Mouse (Mus musculus): ENCODE results near the gene Dock1. TPM values are rescaled to one million over a fixed set of nuclear protein-coding genes. Genes with fewer than 3 reads are reported as not detected.

Gene Dock1
- polyA plus RNA-seq, 1 experiment from 2014 or later, result 20.1 TPM

DNA sequence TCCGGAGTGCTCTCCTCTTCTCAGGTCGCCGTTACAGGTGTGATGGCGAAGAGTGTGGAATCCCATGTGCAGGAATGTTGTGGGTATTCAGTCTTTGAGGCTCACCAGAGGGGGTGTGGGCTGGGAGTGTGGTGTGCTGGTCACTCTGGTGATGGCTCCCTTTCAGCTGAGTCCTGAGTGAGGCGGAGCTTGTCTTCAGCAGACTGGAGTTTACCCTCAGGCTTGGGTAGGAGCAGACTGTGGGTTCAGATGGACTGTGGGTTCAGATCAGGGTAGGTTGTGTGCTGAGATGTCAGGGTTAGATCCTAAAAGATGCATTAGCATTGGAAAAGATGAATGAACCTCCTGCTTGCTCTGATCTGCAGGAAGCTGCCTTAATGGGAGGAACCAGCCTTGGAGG is 29.5 kb downstream of the Dock1 start:
- DNase-seq (ENCODE audit: low spot score), result no peak
- H3K27me3 ChIP-seq (ENCODE audit: low read depth, poor library complexity, severe bottlenecking), result no peaks in the 10 kb centered on the region
- H3K4me1 ChIP-seq, result peaks cover 23% of the 10 kb centered on the region
- no peak overlapping the region for H3K27ac ChIP-seq (replicated peaks)
- WGBS, result 69% methylated on average over 5 of the region's 5 CpGs
- no peak overlapping the region for H3K4me3 ChIP-seq
- no peaks in the 10 kb centered on the region for H3K36me3 ChIP-seq
- H3K9me3 ChIP-seq (replicated peaks), result no peaks in the 10 kb centered on the region

DNA sequence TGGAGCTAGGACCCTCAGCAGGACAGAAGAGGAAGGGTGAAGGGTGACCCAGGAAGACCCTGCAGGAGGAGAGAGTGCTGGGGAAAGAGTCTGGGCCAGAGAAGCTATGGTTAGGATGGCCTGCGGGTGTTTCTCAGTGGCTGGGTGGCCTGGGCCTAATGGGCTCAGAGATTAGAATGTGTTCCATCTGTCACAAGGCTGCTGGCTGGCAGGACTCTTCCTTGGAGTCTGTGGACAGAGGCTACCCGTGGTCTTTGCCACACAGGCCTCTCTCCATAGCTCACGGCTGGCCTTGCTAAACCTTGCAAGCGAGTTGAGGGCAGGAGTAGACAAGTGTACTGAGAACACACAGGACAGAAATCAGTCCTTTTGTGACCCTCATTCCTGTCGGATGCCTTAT is 32.0 kb downstream of the Dock1 start:
- H3K27me3 ChIP-seq (ENCODE audit: low read depth, poor library complexity, severe bottlenecking), result no peaks in the 10 kb centered on the region
- peaks cover 14% of the 10 kb centered on the region for H3K4me1 ChIP-seq
- no peaks in the 10 kb centered on the region for H3K36me3 ChIP-seq
- peak overlapping the region; percentile 17; the same call in 1 of the 2 replicates for H3K27ac ChIP-seq (replicated peaks)
- DNase-seq (ENCODE audit: low spot score), result no peak
- no peaks in the 10 kb centered on the region for H3K9me3 ChIP-seq (replicated peaks)
- 83% methylated on average over 5 of the region's 5 CpGs for WGBS
- no peak overlapping the region for H3K4me3 ChIP-seq

DNA sequence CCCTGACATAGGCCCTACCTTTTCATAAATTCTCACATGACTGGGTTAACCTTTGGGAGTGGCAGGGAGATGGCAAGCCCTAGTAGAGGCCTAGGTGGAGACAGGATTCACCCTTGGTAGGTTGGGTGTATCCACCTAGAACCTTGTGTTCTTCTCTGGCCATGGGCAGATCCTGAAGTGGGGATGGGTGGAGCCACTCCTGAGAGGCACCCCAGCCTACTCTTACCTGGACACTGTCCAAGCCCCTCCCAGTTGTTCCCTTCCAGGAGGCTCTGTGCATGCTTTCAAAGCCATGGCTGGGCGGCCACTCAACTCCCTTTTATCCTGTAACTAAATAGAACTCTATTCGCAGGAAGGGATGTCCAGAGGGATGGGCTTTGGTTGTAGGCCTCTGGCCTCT is 33.2 kb downstream of the Dock1 start:
- Histone ChIP-seq H3K27ac (replicated peaks) (no peak overlapping the region), H3K9me3 (replicated peaks) (no peaks in the 10 kb centered on the region), H3K4me1 (peaks cover 15% of the 10 kb centered on the region), H3K4me3 (no peak overlapping the region), H3K36me3 (no peaks in the 10 kb centered on the region), H3K27me3 (ENCODE audit: low read depth, poor library complexity, severe bottlenecking) (no peaks in the 10 kb centered on the region)
- no peak for DNase-seq (ENCODE audit: low spot score)
- 90% methylated on average over 2 of the region's 2 CpGs for WGBS

DNA sequence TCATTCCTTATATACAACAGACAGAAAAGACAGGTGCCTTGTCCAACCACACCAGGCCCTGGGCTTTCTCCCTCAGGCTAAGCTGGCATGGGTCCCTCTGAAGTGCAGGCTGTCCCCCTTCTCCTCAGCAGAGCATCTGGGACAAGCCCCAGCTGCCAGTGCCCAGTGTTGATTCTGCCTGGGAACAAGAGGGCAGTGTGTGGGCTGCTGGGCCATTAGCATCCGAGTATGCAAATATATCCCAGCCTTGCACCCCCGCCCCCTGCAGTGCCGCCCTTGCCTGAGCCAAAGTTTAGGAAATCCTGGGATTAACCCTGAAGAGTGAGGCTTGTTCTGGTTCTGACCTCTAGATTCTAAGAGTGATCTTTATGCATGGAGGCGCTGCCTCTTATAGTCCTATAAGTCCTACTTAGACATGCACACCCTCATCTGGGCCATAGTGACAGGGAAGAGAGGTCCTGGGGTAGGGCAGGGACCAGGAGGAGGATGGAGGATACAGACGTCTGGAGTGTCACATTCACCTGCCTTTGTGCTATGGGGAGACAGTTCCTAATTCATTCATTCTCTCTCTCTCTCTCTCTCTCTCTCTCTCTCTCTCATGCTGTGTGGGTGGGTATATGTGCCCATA is 38.9 kb downstream of the Dock1 start:
- Histone ChIP-seq H3K27me3 (ENCODE audit: low read depth, poor library complexity, severe bottlenecking) (peaks cover 11% of the 10 kb centered on the region; the same call in 1 of the 2 replicates), H3K36me3 (no peaks in the 10 kb centered on the region), H3K9me3 (replicated peaks) (0 out of 2 replicates have a peak, but pooled peaks cover 4% of the 10 kb centered on the region), H3K4me1 (peaks cover 21% of the 10 kb centered on the region), H3K4me3 (no peak overlapping the region), H3K27ac (replicated peaks) (peak overlapping the region; percentile 50; the same call in 1 of the 2 replicates)
- WGBS, result 18% methylated on average over 5 of the region's 5 CpGs
- peak; percentile 64 for DNase-seq (ENCODE audit: low spot score)

DNA sequence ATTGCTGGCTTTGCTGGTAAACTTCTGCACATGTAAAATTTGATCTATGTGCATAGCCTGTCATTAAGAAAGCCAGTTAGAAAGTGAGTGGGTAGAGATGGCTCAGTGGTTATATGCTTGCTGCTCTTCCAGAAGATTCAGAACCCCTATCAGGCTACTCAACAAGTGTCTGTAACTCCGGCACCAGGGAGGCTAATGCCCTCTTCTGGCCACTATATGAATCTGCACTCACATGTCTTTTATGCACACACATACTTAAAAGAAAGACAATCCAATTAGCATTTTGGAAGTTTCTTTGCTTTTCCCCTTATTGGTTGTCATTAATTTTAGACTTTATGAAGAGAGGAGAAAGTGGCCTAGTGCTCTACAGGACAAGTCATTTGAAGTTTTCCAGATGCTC is 41.1 kb downstream of the Dock1 start:
- H3K27me3 ChIP-seq (ENCODE audit: low read depth, poor library complexity, severe bottlenecking), result peaks cover 11% of the 10 kb centered on the region; the same call in 1 of the 2 replicates
- H3K4me1 ChIP-seq, result peaks cover 31% of the 10 kb centered on the region
- H3K36me3 ChIP-seq, result no peaks in the 10 kb centered on the region
- no peak overlapping the region for H3K4me3 ChIP-seq
- no peak overlapping the region for H3K27ac ChIP-seq (replicated peaks)
- WGBS, result 88% methylated on average over 1 of the region's 1 CpGs
- H3K9me3 ChIP-seq (replicated peaks), result 0 out of 2 replicates have a peak, but pooled peaks cover 4% of the 10 kb centered on the region
- no peak for DNase-seq (ENCODE audit: low spot score)

DNA sequence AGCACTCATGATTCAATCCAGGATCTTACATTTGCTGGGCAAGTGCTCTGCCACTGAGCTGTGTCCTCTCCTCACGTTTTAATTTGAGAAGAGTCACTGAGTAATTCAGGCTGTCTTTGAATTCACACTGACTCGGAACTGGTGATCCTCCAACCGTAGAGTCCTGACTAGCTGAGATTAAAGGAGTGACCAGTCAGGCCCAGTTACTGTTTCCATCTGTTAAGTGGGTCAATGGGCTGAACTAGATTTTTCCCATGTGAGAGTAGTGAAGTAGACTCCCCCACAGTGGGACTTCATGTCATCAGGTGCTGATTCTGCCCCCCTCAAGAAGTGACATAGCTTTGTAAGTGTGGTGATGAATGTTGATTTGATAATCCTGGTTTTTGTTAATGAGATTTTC is 49.0 kb downstream of the Dock1 start:
- WGBS, result 77% methylated on average over 3 of the region's 3 CpGs

DNA sequence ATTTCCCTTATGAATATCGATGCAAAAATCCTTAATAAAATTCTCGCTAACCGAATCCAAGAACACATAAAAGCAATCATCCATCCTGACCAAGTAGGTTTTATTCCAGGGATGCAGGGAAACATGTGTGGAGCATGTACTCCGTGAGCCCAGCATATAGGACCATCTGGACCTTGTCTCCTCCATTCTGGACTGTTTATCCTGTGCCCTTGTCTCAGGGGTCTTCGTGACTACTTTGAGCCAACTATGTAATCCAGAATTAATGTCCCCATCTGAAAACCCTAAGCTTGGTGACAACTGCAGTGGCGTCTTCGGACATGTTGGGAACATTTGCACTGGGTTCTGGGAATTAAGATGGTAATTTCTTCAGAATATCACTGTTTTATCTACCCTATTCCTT is 51.9 kb downstream of the Dock1 start:
- no peaks in the 10 kb centered on the region for H3K9me3 ChIP-seq (replicated peaks)
- 95% methylated on average over 7 of the region's 7 CpGs for WGBS
- H3K4me3 ChIP-seq, result no peak overlapping the region
- H3K36me3 ChIP-seq, result no peaks in the 10 kb centered on the region
- peaks cover 27% of the 10 kb centered on the region for H3K4me1 ChIP-seq
- peaks cover 32% of the 10 kb centered on the region for H3K27me3 ChIP-seq (ENCODE audit: low read depth, poor library complexity, severe bottlenecking)
- H3K27ac ChIP-seq (replicated peaks), result no peak overlapping the region
- no peak for DNase-seq (ENCODE audit: low spot score)

More for the DNA sequence above, 49.0 kb downstream of the Dock1 start:
- DNase-seq (ENCODE audit: low spot score), result no peak
- Histone ChIP-seq H3K36me3 (no peaks in the 10 kb centered on the region), H3K4me3 (no peak overlapping the region), H3K4me1 (peaks cover 25% of the 10 kb centered on the region), H3K27ac (replicated peaks) (no peak overlapping the region), H3K9me3 (replicated peaks) (no peaks in the 10 kb centered on the region), H3K27me3 (ENCODE audit: low read depth, poor library complexity, severe bottlenecking) (peaks cover 16% of the 10 kb centered on the region; the same call in 1 of the 2 replicates)

DNA sequence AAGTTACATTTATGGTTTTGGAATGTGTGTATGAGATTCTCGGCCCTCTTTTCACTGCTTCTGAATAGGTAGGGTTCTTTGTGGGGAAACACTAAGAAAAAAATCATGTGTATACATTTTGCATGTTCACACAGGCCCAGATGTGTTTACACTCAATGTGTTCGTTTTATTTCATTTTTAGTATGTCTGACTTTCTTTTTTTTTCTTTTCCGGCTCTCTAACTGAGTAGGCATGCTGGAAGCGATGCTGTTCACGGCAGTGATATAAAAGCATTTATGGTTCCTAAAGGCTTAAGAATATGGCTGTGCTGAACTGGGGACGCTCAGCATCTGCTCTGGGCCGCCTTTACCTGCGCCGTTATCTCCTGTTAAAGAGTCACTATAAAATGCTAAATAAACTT is 52.5 kb downstream of the Dock1 start:
- Histone ChIP-seq H3K4me3 (no peak overlapping the region), H3K9me3 (replicated peaks) (no peaks in the 10 kb centered on the region), H3K4me1 (peaks cover 27% of the 10 kb centered on the region), H3K27me3 (ENCODE audit: low read depth, poor library complexity, severe bottlenecking) (peaks cover 38% of the 10 kb centered on the region), H3K36me3 (0 out of 2 replicates have a peak, but pooled peaks cover 3% of the 10 kb centered on the region), H3K27ac (replicated peaks) (no peak overlapping the region)
- no peak for DNase-seq (ENCODE audit: low spot score)
- 94% methylated on average over 9 of the region's 9 CpGs for WGBS

DNA sequence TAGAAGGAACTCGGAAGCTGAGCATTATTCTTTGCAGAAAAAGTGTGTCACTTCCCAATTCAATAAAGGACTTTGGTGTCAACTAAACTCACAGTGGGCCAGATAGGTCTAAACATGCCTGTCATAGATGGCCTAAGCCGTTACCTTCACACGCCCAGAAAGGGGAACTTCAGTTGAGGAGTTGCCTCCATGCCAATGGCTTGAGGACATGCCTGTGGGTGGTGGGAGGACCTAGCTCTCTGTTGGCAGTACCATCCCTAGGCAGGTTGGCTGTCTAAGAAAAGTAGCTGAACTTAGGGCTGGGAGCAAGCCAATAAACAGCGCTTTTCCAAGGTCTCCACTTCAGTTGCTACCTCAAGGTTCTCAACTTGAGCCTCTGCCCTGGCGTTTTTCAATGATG is 53.1 kb downstream of the Dock1 start:
- Histone ChIP-seq H3K36me3 (0 out of 2 replicates have a peak, but pooled peaks cover 3% of the 10 kb centered on the region), H3K9me3 (replicated peaks) (no peaks in the 10 kb centered on the region), H3K27ac (replicated peaks) (no peak overlapping the region), H3K27me3 (ENCODE audit: low read depth, poor library complexity, severe bottlenecking) (peaks cover 43% of the 10 kb centered on the region), H3K4me1 (peaks cover 27% of the 10 kb centered on the region), H3K4me3 (no peak overlapping the region)
- WGBS, result 85% methylated on average over 5 of the region's 5 CpGs
- no peak for DNase-seq (ENCODE audit: low spot score)

DNA sequence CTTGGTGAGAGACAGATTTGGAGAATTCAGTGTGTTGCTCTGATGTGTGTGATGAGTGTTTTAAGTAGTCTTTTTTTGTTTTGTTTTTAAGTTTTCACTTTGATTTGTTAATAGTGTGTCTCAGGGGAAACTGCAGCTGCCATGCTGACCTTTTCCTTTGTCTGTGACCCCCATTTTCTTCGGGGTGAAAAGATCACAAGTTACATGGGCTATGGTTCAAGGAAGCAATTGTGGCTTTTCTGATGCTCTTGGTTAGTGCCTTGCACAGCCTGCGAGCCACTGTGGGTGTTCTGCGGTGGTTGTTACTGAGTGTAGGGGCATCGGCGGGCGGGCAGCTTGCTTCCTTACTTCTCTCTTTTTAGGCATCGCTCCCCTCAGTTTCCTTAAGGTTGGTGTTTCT is 54.4 kb downstream of the Dock1 start:
- Histone ChIP-seq H3K4me3 (peak overlapping the region; percentile 20), H3K4me1 (peaks cover 27% of the 10 kb centered on the region), H3K9me3 (replicated peaks) (no peaks in the 10 kb centered on the region), H3K27ac (replicated peaks) (peak overlapping the region; percentile 55; the same call in 1 of the 2 replicates), H3K27me3 (ENCODE audit: low read depth, poor library complexity, severe bottlenecking) (peaks cover 43% of the 10 kb centered on the region), H3K36me3 (0 out of 2 replicates have a peak, but pooled peaks cover 3% of the 10 kb centered on the region)
- WGBS, result 14% methylated on average over 7 of the region's 7 CpGs
- DNase-seq (ENCODE audit: low spot score), result peak; percentile 33

DNA sequence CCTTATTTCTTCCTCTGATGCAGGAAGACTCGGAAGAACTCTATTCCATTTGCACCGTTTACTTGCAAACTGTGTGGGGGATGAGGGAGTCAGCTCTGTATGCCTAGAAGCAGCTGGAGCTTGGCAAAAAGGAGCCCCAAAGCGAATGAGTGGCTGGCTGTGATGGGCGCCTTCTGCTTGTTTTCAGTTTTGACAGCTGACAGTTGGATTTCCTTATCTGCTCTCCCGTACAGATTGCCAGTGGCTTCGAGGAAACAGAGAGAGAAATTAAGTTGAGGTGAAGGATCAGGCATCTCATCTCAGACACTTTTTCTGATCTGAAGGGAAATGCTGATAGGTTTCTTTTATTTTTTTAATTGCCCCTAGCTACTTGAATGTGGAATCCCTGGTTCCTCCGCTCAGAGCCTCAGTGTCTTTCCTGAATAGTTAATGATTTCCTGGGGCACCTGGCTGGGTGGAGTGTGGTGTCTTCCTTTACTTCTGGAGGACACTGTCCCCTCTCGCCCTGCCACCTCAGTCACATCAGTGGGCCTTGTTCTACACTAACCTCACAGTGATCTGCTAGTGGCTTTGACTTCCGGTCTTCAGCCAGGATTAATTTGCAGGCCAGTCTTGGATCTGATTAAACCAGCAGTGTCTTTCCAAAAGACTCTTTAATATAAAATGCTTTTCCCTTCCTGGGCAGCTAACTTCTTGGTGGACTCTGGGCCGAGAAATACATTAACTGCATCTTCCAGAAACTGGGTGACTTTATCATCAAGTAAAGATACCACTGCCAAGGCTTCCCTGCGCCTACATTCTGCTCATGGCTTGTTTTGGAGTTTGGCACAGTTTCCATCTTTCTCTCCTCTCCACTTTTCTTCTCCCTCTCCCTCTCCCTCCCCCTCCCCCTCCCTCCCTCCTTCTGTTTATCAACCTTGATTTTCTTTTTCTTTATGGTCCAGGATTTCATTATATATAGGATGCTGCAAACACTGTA is 55.4 kb downstream of the Dock1 start:
- Histone ChIP-seq H3K9me3 (replicated peaks) (no peaks in the 10 kb centered on the region), H3K4me3 (peak overlapping the region; percentile 20; the same call in 1 of the 2 replicates), H3K27ac (replicated peaks) (0 out of 2 replicates have a peak overlapping the region, but pooled peaks have one; percentile 55), H3K36me3 (peaks cover 3% of the 10 kb centered on the region; the same call in 1 of the 2 replicates), H3K4me1 (peaks cover 27% of the 10 kb centered on the region), H3K27me3 (ENCODE audit: low read depth, poor library complexity, severe bottlenecking) (peaks cover 43% of the 10 kb centered on the region)
- WGBS, result 52% methylated on average over 11 of the region's 11 CpGs
- no peak for DNase-seq (ENCODE audit: low spot score)

DNA sequence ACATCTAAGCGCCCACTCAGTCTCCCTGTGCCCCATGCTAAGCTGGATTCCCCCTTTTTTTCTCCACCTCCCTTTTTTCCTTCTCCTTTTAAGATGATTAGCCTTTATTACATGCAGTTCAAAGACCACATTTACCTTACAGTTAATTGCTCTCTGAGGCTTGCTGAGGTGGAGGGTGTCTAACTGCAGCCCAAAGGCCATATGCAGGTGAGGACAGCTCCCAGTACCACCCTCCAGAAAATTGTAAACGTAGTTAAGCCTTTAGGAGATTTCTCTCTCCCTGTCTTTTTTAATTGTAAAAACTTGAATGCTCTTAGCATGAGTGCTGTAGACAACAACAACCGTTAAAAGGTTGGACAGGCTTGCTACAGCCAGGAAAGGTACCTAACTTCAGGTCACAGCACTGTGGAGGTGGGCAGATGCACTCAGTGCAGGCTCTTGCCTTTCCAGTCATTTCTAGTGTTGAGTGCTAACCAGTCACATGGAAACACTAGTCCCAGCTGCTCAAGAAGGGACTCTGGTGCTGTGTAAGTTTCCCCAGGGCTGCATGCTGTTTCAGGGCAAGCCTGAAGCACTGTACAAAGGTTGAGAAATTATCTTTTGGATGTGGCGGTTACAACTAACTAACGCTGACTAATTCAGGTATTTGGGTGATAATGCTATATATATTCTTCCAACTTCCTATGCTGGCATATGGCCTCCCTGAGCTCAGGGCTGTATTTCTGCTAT is 56.2 kb downstream of the Dock1 start:
- H3K9me3 ChIP-seq (replicated peaks), result no peaks in the 10 kb centered on the region
- peaks cover 27% of the 10 kb centered on the region for H3K4me1 ChIP-seq
- peaks cover 43% of the 10 kb centered on the region for H3K27me3 ChIP-seq (ENCODE audit: low read depth, poor library complexity, severe bottlenecking)
- no peak for DNase-seq (ENCODE audit: low spot score)
- H3K36me3 ChIP-seq, result peaks cover 3% of the 10 kb centered on the region; the same call in 1 of the 2 replicates
- no peak overlapping the region; the same call in 1 of the 2 replicates for H3K27ac ChIP-seq (replicated peaks)
- WGBS, result 89% methylated on average over 5 of the region's 5 CpGs
- H3K4me3 ChIP-seq, result no peak overlapping the region
